Mouse (Mus musculus) adrenal gland, adult (tissue): ENCODE measurements around the gene Zfp398.

ENCODE experiments used
- DNase-seq, 2 experiments: peaks; one replicate each; pipeline ENCODE4 v3.0.0; 2022 to 2023; ENCODE audit warnings: low spot score in 1 of 2; ENCODE audit not compliant: inconsistent age in 2 of 2

The Zfp398 gene

GRCm38 (mm10) chr6:47835482-47835983 lies at the start of gene Zfp398:
Gene Zfp398 (plus strand): TSS chr6:47835661.
- peak; percentile 96 to 99 for DNase-seq

GRCm38 (mm10) chr6:47787941-47788736 lies 47.3 kb upstream of the Zfp398 start:
- peak; percentile 89 to 97 for DNase-seq

DNA sequence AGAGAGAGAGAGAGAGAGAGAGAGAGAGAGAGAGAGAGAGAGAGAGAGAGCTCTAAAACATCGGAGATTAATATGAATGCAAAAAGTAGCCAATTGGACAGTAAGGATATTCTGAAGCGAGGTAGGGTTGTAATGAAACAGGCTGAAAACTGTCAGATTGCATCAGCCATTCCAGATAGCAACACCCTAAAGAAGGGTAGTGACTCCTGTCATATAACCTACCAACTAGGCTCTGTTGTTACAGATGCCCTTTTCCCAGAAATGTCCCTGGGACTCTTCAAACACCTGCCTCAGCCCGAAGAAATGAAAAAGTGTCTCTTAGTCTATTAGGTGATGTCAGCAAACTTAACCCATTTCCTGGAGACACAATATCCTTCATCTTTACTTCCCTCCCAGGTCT lies 46.6 kb upstream of the Zfp398 start:
- peak in 1 of 2 experiments; percentile 72 for DNase-seq

DNA sequence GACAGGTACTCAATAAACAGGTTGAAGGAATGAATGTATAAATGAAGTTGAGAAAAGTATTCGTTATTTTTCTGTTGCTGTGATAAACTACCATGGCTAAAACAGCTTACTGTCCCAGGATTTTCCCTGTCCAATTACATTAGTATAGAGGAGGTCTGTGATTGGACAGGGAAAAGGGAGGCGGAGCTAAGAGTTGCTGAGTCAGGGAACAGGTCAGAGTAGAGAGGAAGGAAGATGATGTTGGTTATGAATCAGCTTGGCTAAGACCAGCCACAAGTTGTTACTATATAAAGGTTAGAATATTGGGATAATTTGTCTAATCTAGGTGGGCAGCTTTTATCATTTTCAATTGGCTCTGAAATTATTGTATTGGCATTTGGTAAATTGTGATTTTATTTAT lies 44.7 kb upstream of the Zfp398 start:
- peak; percentile 57 to 79 for DNase-seq

- DNase-seq: no peak
These were observed 42.9 kb upstream of the Zfp398 start for GRCm38 (mm10) chr6:47792533-47792932.

DNA sequence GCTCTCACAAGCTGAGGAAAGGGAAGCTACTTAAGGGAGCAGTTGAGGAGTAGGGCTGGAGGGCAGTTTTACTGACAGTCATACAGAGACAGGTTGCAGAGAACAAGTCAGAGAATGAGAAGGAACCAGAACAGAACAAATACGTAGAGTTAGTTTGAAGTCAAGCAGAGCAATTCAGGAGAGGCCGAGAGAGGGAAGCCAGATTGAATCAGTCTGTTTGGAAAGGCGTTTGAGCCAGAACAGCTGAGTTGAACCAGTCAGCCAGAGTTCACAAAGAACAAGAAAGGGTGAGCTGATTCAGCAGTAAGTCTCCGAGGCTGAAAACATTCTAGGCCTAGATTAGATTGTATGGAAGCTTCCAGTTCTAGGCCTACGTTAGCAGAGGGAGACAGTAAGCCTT lies 42.2 kb upstream of the Zfp398 start:
- no peak for DNase-seq

GRCm38 (mm10) chr6:47794106-47794830 lies 41.2 kb upstream of the Zfp398 start:
- DNase-seq: peak in 1 of 2 experiments; percentile 57

DNA sequence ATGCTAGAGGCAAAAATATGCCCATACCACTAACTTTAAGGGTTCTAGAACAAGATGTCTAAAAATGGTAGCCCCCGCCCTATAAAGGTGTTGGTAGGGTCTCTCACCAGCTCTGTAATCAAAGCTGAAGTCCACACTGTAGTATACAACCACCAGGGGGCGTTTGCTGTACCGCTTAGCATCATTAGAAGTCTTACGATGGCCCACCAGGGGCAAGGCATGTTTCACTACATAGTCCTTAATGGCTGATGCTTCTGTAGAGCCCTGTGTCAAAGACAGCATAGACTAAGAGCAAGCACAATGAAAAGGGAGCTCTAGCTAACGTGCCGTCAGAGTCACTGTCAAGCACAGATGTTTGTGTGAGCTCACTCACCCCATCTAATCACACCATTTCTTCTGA lies 36.4 kb upstream of the Zfp398 start:
- peak; percentile 43 to 79 for DNase-seq

- DNase-seq: no peak
These were observed 29.9 kb upstream of the Zfp398 start for GRCm38 (mm10) chr6:47805520-47805919.

GRCm38 (mm10) chr6:47807419-47807818 lies 28.0 kb upstream of the Zfp398 start:
- DNase-seq: no peak

GRCm38 (mm10) chr6:47808545-47808944 lies 26.9 kb upstream of the Zfp398 start:
- DNase-seq: no peak

GRCm38 (mm10) chr6:47809053-47809452 lies 26.4 kb upstream of the Zfp398 start:
- no peak for DNase-seq

GRCm38 (mm10) chr6:47810181-47810580 lies 25.3 kb upstream of the Zfp398 start:
- DNase-seq: no peak

DNA sequence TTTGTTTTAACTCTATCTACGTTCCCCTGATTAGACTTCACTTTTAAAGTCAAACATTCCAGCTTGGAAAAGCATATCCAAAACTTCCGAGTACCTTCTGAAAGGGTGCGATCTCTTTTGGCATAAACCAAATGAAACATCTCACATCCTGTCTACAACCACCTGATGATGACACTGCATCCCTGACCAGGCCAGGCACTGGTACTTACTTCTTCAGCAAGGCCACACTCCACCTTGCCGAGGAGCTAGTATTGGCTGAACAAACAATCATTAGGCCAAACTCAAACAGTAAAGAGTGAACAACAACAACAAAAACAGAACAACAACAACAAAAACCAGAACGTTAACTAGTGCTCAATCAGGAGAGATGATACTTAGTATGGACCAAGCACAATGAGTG lies 24.1 kb upstream of the Zfp398 start:
- DNase-seq: no peak

DNA sequence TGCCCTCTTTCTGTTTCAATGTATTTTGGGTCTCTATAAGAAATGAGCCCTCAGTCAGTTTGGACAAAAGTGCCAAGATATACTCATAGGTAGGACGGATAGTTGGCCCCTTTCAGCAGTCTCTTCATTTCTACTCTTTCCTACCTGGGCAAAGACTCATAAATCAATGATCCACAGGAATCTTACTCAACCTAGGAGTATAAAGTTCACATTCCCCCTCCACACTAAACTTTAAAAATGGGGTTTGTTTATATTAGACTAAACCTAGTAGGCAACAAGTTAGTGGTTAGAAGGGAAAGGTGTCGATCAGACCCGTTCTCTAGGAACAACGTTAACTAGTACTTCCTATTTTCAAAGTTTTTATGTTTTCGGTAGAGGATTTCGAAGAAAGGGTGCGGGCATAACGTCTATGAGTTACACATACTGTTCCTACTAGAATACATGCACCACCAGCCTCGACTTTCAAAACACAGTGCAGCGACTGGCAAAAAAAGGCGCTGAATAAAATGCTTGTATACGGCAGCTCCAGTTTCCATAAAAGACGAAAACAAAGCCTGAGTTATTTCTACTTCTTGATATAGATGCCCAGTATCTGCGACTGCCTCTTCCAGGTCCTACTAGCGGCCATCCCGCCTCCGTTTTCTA lies 23.1 kb upstream of the Zfp398 start:
- no peak for DNase-seq

- DNase-seq: peak; percentile 99
These were observed 22.1 kb upstream of the Zfp398 start, which contains the start of gene Pdia4 for GRCm38 (mm10) chr6:47813257-47813878. Gene Pdia4 (minus strand): TSS chr6:47813430.

GRCm38 (mm10) chr6:47816151-47816550 lies 19.3 kb upstream of the Zfp398 start:
- DNase-seq: no peak

- peak in 1 of 2 experiments; percentile 62 for DNase-seq
These were observed 16.7 kb upstream of the Zfp398 start for GRCm38 (mm10) chr6:47818721-47819120.

- DNase-seq: no peak
These were observed 15.7 kb upstream of the Zfp398 start for GRCm38 (mm10) chr6:47819626-47820325.

- no peak for DNase-seq
These were observed 14.2 kb upstream of the Zfp398 start for GRCm38 (mm10) chr6:47821236-47821635.
